Mouse (Mus musculus) lung, postnatal 0 days (tissue): ENCODE results near the gene Sidt1. TPM values are rescaled to one million over a fixed set of nuclear protein-coding genes. Genes with fewer than 3 reads are reported as not detected.
A peak's percentile ranks its signal among the peaks of the same experiment; 100 is the strongest.

ENCODE experiments used
- ATAC-seq: fragments of 200-750 bp; cut with Nextera tagmentation; 2 replicates; pipeline ENCODE4 v1.8.0; 2017; ENCODE audit warnings: moderate library complexity
- DNase-seq: peaks from one replicate; pipeline ENCODE4 v3.0.0-alpha.2; 2016; ENCODE audit warnings: low spot score
- H3K27ac ChIP-seq: fragments of 300-500 bp; sonication (generic); 2 replicates; pipeline ENCODE4 v1.5.1; 2014; ENCODE audit warnings: antibody characterized with exemption, mild to moderate bottlenecking, low read length, mixed read lengths
- H3K27me3 ChIP-seq: fragments of 300-500 bp; sonication (generic); replicated peaks from 2 replicates; pipeline ENCODE4 v1.6.1; 2014; ENCODE audit warnings: low read length, mixed read lengths; ENCODE audit not compliant: insufficient read depth
- H3K36me3 ChIP-seq: fragments of 300-500 bp; sonication (generic); 2 replicates; pipeline ENCODE4 v1.6.1; 2014; ENCODE audit warnings: low read length, mixed read lengths; ENCODE audit not compliant: insufficient read depth
- H3K4me1 ChIP-seq: fragments of 300-500 bp; sonication (generic); 2 replicates; pipeline ENCODE4 v1.6.1; 2014; ENCODE audit warnings: antibody characterized with exemption, low read depth, low read length, mixed read lengths; ENCODE audit not compliant: insufficient read depth
- H3K4me2 ChIP-seq: fragments of 300-500 bp; sonication (generic); replicated peaks from 2 replicates; pipeline ENCODE4 v1.6.1; 2014; ENCODE audit warnings: low read depth, mild to moderate bottlenecking, low read length, moderate library complexity, mixed read lengths
- H3K4me3 ChIP-seq: fragments of 300-500 bp; sonication (generic); 2 replicates; pipeline ENCODE4 v1.5.1; 2014; ENCODE audit warnings: low read depth, low read length
- H3K9ac ChIP-seq: fragments of 300-500 bp; sonication (generic); replicated peaks from 2 replicates; pipeline ENCODE4 v1.6.1; 2014; ENCODE audit warnings: low read depth, mild to moderate bottlenecking
- H3K9me3 ChIP-seq: fragments of 300-500 bp; sonication (generic); 2 replicates; pipeline ENCODE4 v1.6.1; 2016; ENCODE audit warnings: low read length, mixed read lengths
- CTCF ChIP-seq: IDR thresholded peaks from 2 replicates; pipeline ENCODE4 v1.5.1; 2016; ENCODE audit warnings: antibody characterized with exemption, mild to moderate bottlenecking
- EP300 ChIP-seq: IDR thresholded peaks from 2 replicates; pipeline ENCODE4 v1.6.1; 2016; ENCODE audit warnings: antibody characterized with exemption, mild to moderate bottlenecking, control low read depth
- WGBS: fragments of 180-500 bp; shearing (Covaris S2); extraction: QIAGEN DNeasy Blood & Tissue Kit; methylation state at CpG from one replicate; pipeline ENCODE4 v1.1.7; 2014; 5-methylcytosine and 5-hydroxymethylcytosine counted together
- polyA plus RNA-seq: library from polyadenylated mRNA; unstranded; fragments of >200 nt; fragmentation: Nextera tagmentation; extraction: Ambion mirVana; gene quantifications from 2 replicates; pipeline ENCODE4 v1.2.1, GENCODE M21; 2015

The Sidt1 gene
- polyA plus RNA-seq, 1 experiment from 2014 or later, result 0.53 TPM

- no peaks in the 10 kb centered on the region for H3K4me1 ChIP-seq
- no peak for DNase-seq
- ATAC-seq, result no peak
- 84% methylated on average over 10 of the region's 10 CpGs for WGBS
- H3K9me3 ChIP-seq, result no peaks in the 10 kb centered on the region
- no peak overlapping the region for H3K4me3 ChIP-seq
- H3K27me3 ChIP-seq, result no peaks in the 10 kb centered on the region
- H3K36me3 ChIP-seq, result peaks cover 31% of the 10 kb centered on the region; the same call in 1 of the 2 replicates
- no peak overlapping the region for H3K4me2 ChIP-seq
- H3K27ac ChIP-seq, result no peak overlapping the region
- no peak overlapping the region for H3K9ac ChIP-seq
- no peak for TF ChIP-seq EP300
- TF ChIP-seq CTCF, result no peak
Observed at GRCm38 (mm10) chr16:44210156-44211053, 122.6 kb downstream of the Sidt1 start.

- no peak overlapping the region for H3K4me3 ChIP-seq
- no peaks in the 10 kb centered on the region for H3K4me1 ChIP-seq
- 88% methylated on average over 8 of the region's 8 CpGs for WGBS
- H3K9me3 ChIP-seq, result no peaks in the 10 kb centered on the region
- no peaks in the 10 kb centered on the region for H3K27me3 ChIP-seq
- ATAC-seq (no peak), DNase-seq (no peak)
- no peak overlapping the region for H3K4me2 ChIP-seq
- H3K27ac ChIP-seq, result no peak overlapping the region
- peaks cover 14% of the 10 kb centered on the region for H3K36me3 ChIP-seq
- TF ChIP-seq CTCF (no peak), EP300 (no peak)
- no peak overlapping the region for H3K9ac ChIP-seq
Observed at GRCm38 (mm10) chr16:44205973-44206372, 127.0 kb downstream of the Sidt1 start.

GRCm38 (mm10) chr16:44204331-44204730, 128.7 kb downstream of the Sidt1 start:
- Histone ChIP-seq H3K4me2 (no peak overlapping the region), H3K4me1 (no peaks in the 10 kb centered on the region), H3K9ac (no peak overlapping the region), H3K9me3 (no peaks in the 10 kb centered on the region), H3K4me3 (no peak overlapping the region), H3K27ac (no peak overlapping the region), H3K27me3 (no peaks in the 10 kb centered on the region), H3K36me3 (peaks cover 7% of the 10 kb centered on the region)
- TF ChIP-seq CTCF (no peak), EP300 (0 out of 2 replicates have a peak, but pooled peaks have one; percentile 32)
- 68% methylated on average over 6 of the region's 6 CpGs for WGBS
- DNase-seq (peak; percentile 45), ATAC-seq (peak; percentile 65)

GRCm38 (mm10) chr16:44200146-44200545, 132.8 kb downstream of the Sidt1 start:
- DNase-seq (no peak), ATAC-seq (no peak)
- H3K27me3 ChIP-seq, result no peaks in the 10 kb centered on the region
- no peak overlapping the region for H3K9ac ChIP-seq
- peaks cover 8% of the 10 kb centered on the region; the same call in 1 of the 2 replicates for H3K36me3 ChIP-seq
- H3K27ac ChIP-seq, result no peak overlapping the region
- no peak overlapping the region for H3K4me3 ChIP-seq
- no peaks in the 10 kb centered on the region for H3K4me1 ChIP-seq
- TF ChIP-seq EP300, result no peak
- no peak for TF ChIP-seq CTCF
- H3K9me3 ChIP-seq, result no peaks in the 10 kb centered on the region
- WGBS, result 89% methylated on average over 4 of the region's 4 CpGs
- H3K4me2 ChIP-seq, result no peak overlapping the region

GRCm38 (mm10) chr16:44199066-44199703, 133.8 kb downstream of the Sidt1 start:
- Histone ChIP-seq H3K36me3 (peaks cover 8% of the 10 kb centered on the region; the same call in 1 of the 2 replicates), H3K4me1 (no peaks in the 10 kb centered on the region), H3K9ac (no peak overlapping the region), H3K4me3 (no peak overlapping the region), H3K4me2 (no peak overlapping the region), H3K9me3 (no peaks in the 10 kb centered on the region), H3K27me3 (no peaks in the 10 kb centered on the region), H3K27ac (no peak overlapping the region)
- 75% methylated on average over 14 of the region's 14 CpGs for WGBS
- no peak; the same call in 1 of the 2 replicates for ATAC-seq
- DNase-seq, result no peak
- no peak for TF ChIP-seq CTCF
- no peak for TF ChIP-seq EP300

DNA sequence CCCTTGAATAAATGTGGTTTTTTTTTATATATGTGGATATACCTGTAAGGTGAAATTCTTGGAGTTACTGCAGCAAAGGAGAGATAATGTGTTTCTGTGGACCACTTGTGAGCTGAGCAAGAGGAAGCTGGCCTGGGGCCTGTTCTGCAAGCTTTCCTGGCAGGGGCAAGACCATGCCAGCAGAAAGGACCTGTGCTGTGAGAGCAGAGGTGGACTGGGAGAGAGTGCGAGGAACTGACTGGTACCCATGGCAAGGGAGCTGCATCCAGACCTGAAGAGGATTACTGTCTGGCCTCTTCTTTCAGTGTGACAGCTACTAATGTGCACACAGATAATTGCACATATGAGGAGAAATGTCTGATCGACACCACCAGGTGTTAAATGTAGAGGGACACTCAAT, 142.0 kb downstream of the Sidt1 start:
- 65% methylated on average over 2 of the region's 2 CpGs for WGBS
- Histone ChIP-seq H3K4me2 (no peak overlapping the region), H3K4me1 (no peaks in the 10 kb centered on the region), H3K36me3 (no peaks in the 10 kb centered on the region), H3K27me3 (no peaks in the 10 kb centered on the region), H3K27ac (no peak overlapping the region), H3K9ac (no peak overlapping the region), H3K9me3 (peaks cover 2% of the 10 kb centered on the region; the same call in 1 of the 2 replicates), H3K4me3 (no peak overlapping the region)
- DNase-seq (no peak), ATAC-seq (no peak)
- TF ChIP-seq EP300 (no peak), CTCF (no peak)

Other genes with a start within 250 kb of the Sidt1 start
- gene Atp6v1a, start 193.5 kb downstream of the Sidt1 start, polyA plus RNA-seq, result 77.7 and 87.3 TPM in 2 replicates
- gene Naa50, start 193.4 kb downstream of the Sidt1 start, polyA plus RNA-seq, result 30.0 and 34.7 TPM in 2 replicates
- 2.4 and 2.5 TPM in 2 replicates for gene Usf3, start 159.9 kb downstream of the Sidt1 start, polyA plus RNA-seq
- gene Spice1, start 13.9 kb upstream of the Sidt1 start, polyA plus RNA-seq, result 15.4 and 17.5 TPM in 2 replicates
- gene Cfap44, start 61.6 kb upstream of the Sidt1 start, polyA plus RNA-seq, result 4.7 and 6.8 TPM in 2 replicates
- gene Boc, start 225.7 kb upstream of the Sidt1 start, polyA plus RNA-seq, result 13.7 and 14.1 TPM in 2 replicates